Mouse (Mus musculus) inflammation-experienced regulatory T-cells, adult 6 months (primary cell): ENCODE measurements around the gene Dnajc6. TPM values are rescaled to one million over a fixed set of nuclear protein-coding genes. Genes with fewer than 3 reads are reported as not detected.

Experiments used
- polyA plus RNA-seq, 3 experiments: library from polyadenylated mRNA; unstranded; fragments of 100-300 nt; shearing (Covaris generic); gene quantifications; one replicate each; pipeline ENCODE4 v1.2.1; 2017

Gene Dnajc6
- polyA plus RNA-seq, 3 experiments from 2014 or later = 2.6 to 3.2 (median 2.8) TPM

Other genes starting within 250 kb of the Dnajc6 start
- 100 to 1,000 TPM; 317 to 371 (median 344) TPM for gene Jak1, start 231.4 kb upstream of the Dnajc6 start, polyA plus RNA-seq
- under 1 TPM in 1 of 3 experiments, not detected in 2; 0.08 TPM for gene Ak4, start 77.4 kb upstream of the Dnajc6 start, polyA plus RNA-seq
- 10 to 100 TPM; 77.9 to 93.4 (median 82.1) TPM for gene Leprot, start 151.1 kb downstream of the Dnajc6 start, polyA plus RNA-seq
- gene Lepr, start 220.8 kb downstream of the Dnajc6 start, polyA plus RNA-seq = not detected